Mouse (Mus musculus) midbrain, postnatal 0 days (tissue): ENCODE results near the gene Dnajc12. TPM values are rescaled to one million over a fixed set of nuclear protein-coding genes. Genes with fewer than 3 reads are reported as not detected.

Experiments used
- ATAC-seq: fragments of 200-750 bp; cut with Nextera tagmentation; 2 replicates; pipeline ENCODE4 v1.8.0; 2017; ENCODE audit warnings: moderate number of reproducible peaks, mild to moderate bottlenecking, moderate TSS enrichment, moderate library complexity; ENCODE audit not compliant: low FRiP score
- DNase-seq: peaks from one replicate; pipeline ENCODE4 v3.0.0-alpha.2; 2015; ENCODE audit warnings: low spot score
- H3K27ac ChIP-seq: fragments of 300-500 bp; sonication (generic); 2 replicates; pipeline ENCODE4 v1.5.1; 2014; ENCODE audit warnings: low read depth, mild to moderate bottlenecking, low read length, mixed read lengths
- H3K27me3 ChIP-seq: fragments of 300-500 bp; sonication (generic); 2 replicates; pipeline ENCODE4 v1.6.1; 2014; ENCODE audit warnings: low read length, control low read depth, mixed read lengths; ENCODE audit not compliant: insufficient read depth
- H3K36me3 ChIP-seq: fragments of 300-500 bp; sonication (generic); 2 replicates; pipeline ENCODE4 v1.6.1; 2014; ENCODE audit warnings: low read length, control low read depth, mixed read lengths; ENCODE audit not compliant: insufficient read depth
- H3K4me1 ChIP-seq: fragments of 300-500 bp; sonication (generic); 2 replicates; pipeline ENCODE4 v1.6.1; 2014; ENCODE audit warnings: mild to moderate bottlenecking, control low read depth, antibody characterized with exemption, low read length, mixed read lengths; ENCODE audit not compliant: insufficient read depth
- H3K4me2 ChIP-seq: fragments of 300-500 bp; sonication (generic); 2 replicates; pipeline ENCODE4 v1.6.1; 2014; ENCODE audit warnings: low read depth, mild to moderate bottlenecking, low read length, mixed read lengths; ENCODE audit not compliant: poor library complexity, severe bottlenecking
- H3K4me3 ChIP-seq: fragments of 300-500 bp; sonication (generic); 2 replicates; pipeline ENCODE4 v1.5.1; 2014; ENCODE audit warnings: low read depth, mild to moderate bottlenecking, low read length, moderate library complexity
- H3K9ac ChIP-seq: fragments of 300-500 bp; sonication (generic); replicated peaks from 2 replicates; pipeline ENCODE4 v1.6.1; 2014; ENCODE audit warnings: mild to moderate bottlenecking, low read length, moderate library complexity, mixed read lengths; ENCODE audit not compliant: poor library complexity, severe bottlenecking
- H3K9me3 ChIP-seq: fragments of 300-500 bp; sonication (generic); 2 replicates; pipeline ENCODE4 v1.6.1; 2016; ENCODE audit warnings: low read length, control low read depth
- CTCF ChIP-seq: IDR thresholded peaks from 2 replicates; pipeline ENCODE4 v1.5.1; 2016; ENCODE audit warnings: antibody characterized with exemption, mild to moderate bottlenecking
- WGBS: fragments of 180-500 bp; shearing (Covaris S2); extraction: QIAGEN DNeasy Blood & Tissue Kit; methylation state at CpG from one replicate; pipeline ENCODE4 v1.1.7; 2014; 5-methylcytosine and 5-hydroxymethylcytosine counted together
- polyA plus RNA-seq: library from polyadenylated mRNA; unstranded; fragments of >200 nt; fragmentation: Nextera tagmentation; extraction: Ambion mirVana; gene quantifications from 2 replicates; pipeline ENCODE4 v1.2.1, GENCODE M21; 2015
- total RNA-seq: library from RNA; depleted of rRNA; stranded (reverse); fragments of >200 nt; gene quantifications from 2 replicates; pipeline ENCODE4 v1.2.3, GENCODE M21; 2014; rRNA removed

The Dnajc12 gene
- total RNA-seq (12.8 and 14.1 TPM in 2 replicates), polyA plus RNA-seq (25.5 and 29.1 TPM in 2 replicates)

DNA sequence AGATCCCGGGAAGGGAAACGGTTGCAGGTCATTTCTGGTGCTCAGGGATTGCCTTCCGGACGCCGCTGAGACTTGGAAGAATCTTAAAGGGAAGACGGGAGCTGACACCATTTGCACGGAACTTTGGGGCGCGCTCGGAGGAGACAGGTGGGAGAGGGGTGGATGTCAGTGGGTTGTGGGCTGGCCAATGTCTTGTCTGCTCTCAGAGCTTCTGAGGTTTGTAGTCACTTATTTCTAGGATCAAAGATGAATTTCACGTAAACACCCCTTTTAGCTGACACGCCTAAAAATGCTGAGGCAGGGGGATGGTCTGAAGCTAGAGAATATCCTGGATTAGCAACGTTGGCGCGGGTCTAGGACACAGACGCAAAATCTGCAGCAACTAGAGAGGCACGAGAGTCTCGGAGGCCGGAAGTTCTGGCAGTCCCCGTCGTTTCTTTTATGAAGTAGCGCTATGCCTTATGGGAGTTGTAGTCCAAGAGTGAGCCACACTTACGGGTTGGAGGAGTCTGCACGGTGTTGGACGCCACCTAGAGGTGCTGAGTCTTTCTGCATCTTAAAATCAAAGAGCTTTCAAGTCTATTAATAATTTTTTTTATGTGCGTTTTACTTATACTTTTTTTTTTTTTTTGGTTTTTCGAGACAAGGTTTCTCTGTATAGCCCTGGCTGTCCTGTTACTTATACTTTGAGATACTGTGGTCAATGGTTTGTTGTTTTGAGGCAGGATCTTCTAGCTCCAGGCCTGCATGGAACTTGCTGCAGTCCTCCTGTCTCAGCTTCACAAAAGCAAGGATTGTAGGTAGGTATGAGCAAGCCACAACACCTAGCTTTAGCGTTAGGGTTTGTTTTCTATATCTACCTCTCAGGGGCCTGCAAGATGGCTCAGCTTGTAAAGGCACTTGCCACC is at the start of gene Dnajc12:
Dnajc12 (plus strand) TSS at position 72 of the 908 bp plus-strand sequence.
- Histone ChIP-seq H3K27me3 (no peaks in the 10 kb centered on the region), H3K36me3 (no peaks in the 10 kb centered on the region), H3K9me3 (no peaks in the 10 kb centered on the region), H3K9ac (peak within 1 kb of the TSS; percentile 54), H3K4me3 (peak within 1 kb of the TSS; percentile 51), H3K4me2 (peak within 1 kb of the TSS; percentile 75), H3K27ac (peak within 1 kb of the TSS; percentile 64), H3K4me1 (peaks cover 6% of the 10 kb centered on the region; the same call in 1 of the 2 replicates)
- peak; percentile 89 for TF ChIP-seq CTCF
- DNase-seq (peak; percentile 99), ATAC-seq (peak; percentile 92)
- under 1% methylated on average over 28 of the region's 28 CpGs for WGBS

DNA sequence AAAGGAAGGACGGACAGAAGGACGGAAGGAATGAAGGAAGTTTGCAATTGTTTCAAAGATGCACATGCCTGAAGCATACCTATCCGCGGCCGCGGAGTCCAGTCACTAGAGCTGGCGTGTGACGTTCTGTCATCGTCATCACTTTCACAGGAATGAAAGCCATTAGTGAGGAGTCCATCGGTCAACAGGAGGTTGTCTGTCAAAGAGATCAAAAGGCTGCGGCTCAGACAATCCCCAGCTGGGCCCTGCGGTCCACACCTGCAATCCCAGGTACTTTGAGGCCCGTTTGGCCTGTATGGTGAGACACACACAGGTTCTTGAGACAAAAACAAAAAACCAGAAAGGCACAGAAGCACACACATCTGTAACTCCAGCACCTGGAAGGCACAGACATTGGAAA is 45.3 kb upstream of the Dnajc12 start:
- Histone ChIP-seq H3K4me2 (peak overlapping the region; percentile 57), H3K9me3 (no peaks in the 10 kb centered on the region), H3K4me3 (peak overlapping the region; percentile 87), H3K9ac (no peak overlapping the region), H3K27ac (no peak overlapping the region), H3K4me1 (peaks cover 9% of the 10 kb centered on the region), H3K36me3 (no peaks in the 10 kb centered on the region; the same call in 1 of the 2 replicates), H3K27me3 (no peaks in the 10 kb centered on the region)
- DNase-seq (no peak), ATAC-seq (no peak)
- WGBS, result 64% methylated on average over 13 of the region's 13 CpGs
- no peak for TF ChIP-seq CTCF

- 0 out of 2 replicates have a peak overlapping the region, but pooled peaks have one; percentile 33 for H3K9ac ChIP-seq
- H3K4me1 ChIP-seq, result peaks cover 9% of the 10 kb centered on the region
- H3K9me3 ChIP-seq, result no peaks in the 10 kb centered on the region
- 25% methylated on average over 5 of the region's 5 CpGs for WGBS
- H3K4me3 ChIP-seq, result peak overlapping the region; percentile 87
- no peaks in the 10 kb centered on the region; the same call in 1 of the 2 replicates for H3K36me3 ChIP-seq
- ATAC-seq, result no peak
- no peak for TF ChIP-seq CTCF
- DNase-seq, result no peak
- no peak overlapping the region for H3K27ac ChIP-seq
- H3K4me2 ChIP-seq, result peak overlapping the region; percentile 57
- H3K27me3 ChIP-seq, result no peaks in the 10 kb centered on the region
These were observed 44.9 kb upstream of the Dnajc12 start for GRCm38 (mm10) chr10:63337326-63337725.

- peak overlapping the region; percentile 57 for H3K4me2 ChIP-seq
- no peak for TF ChIP-seq CTCF
- no peaks in the 10 kb centered on the region for H3K9me3 ChIP-seq
- DNase-seq (peak; percentile 69), ATAC-seq (peak; percentile 82)
- WGBS, result 2% methylated on average over 49 of the region's 113 CpGs
- H3K27ac ChIP-seq, result peak overlapping the region; percentile 91
- peak overlapping the region; percentile 98 for H3K9ac ChIP-seq
- H3K27me3 ChIP-seq, result no peaks in the 10 kb centered on the region
- H3K4me3 ChIP-seq, result peak overlapping the region; percentile 87
- H3K36me3 ChIP-seq, result no peaks in the 10 kb centered on the region; the same call in 1 of the 2 replicates
- peaks cover 9% of the 10 kb centered on the region for H3K4me1 ChIP-seq
These were observed 44.0 kb upstream of the Dnajc12 start for GRCm38 (mm10) chr10:63337951-63338836.

DNA sequence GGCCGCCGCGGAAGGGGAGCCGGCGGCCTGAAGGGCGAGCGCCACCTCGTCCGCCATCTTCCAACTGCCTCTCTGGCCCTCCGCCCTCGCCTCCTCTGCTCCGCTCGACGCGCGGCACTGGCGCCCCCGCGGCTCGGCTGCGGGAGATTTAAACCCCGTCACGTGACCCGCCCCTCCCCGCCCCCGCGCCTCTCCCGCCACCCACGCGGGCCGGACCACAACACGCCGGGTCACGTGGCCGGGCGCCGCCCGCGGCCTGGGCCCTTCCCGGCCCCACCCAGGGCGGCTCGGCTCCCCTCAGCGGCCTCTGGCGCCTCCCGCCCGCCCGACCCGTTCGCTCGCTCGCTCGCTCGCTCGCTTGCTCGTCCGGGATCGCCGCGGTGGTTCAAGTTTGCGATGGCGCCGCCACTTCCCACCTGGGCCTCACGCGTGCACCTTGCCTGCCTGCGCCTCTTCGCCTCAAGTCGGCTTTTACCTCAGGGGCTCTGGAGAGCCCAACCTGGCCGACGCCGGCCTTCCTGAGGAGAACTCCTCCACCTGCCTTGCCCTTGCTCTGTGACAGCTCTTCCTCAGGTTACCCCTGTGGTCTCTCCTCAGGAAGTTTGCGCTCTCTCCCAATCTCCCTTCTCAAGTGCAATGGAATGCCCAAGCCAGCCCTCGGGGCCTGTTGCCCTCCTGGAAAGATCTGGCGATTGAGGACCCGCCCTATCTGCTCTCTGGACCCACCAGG is 43.2 kb upstream of the Dnajc12 start:
- Histone ChIP-seq H3K36me3 (no peaks in the 10 kb centered on the region; the same call in 1 of the 2 replicates), H3K9ac (peak overlapping the region; percentile 98), H3K4me1 (peaks cover 9% of the 10 kb centered on the region), H3K4me3 (peak overlapping the region; percentile 87), H3K9me3 (no peaks in the 10 kb centered on the region), H3K27ac (peak overlapping the region; percentile 91), H3K4me2 (peak overlapping the region; percentile 57), H3K27me3 (no peaks in the 10 kb centered on the region)
- ATAC-seq (peak; percentile 94), DNase-seq (peak; percentile 91)
- WGBS, result 2% methylated on average over 24 of the region's 74 CpGs
- peak; percentile 20; the same call in 1 of the 2 replicates for TF ChIP-seq CTCF
